In genomic region chr11:59810480-59811158, GRCm38 (mm10) we compare ENCODE assay signal across 8 mouse cellular contexts. TPM values are rescaled to one million over a fixed set of nuclear protein-coding genes. Genes with fewer than 3 reads are reported as not detected.
DNase-seq lines count a peak whose midpoint lies in the region; ATAC-seq and TF ChIP-seq lines count a peak whose summit lies in the region.

No protein-coding gene starts in this region.

- ATAC-seq in forebrain, embryonic 14.5 days = no peak
- no peak for ATAC-seq in liver, embryonic 16.5 days (ENCODE audit: low read depth)

- H3ac ChIP-seq in C2C12 (ENCODE audit: control insufficient read depth, insufficient read length, low read depth) = no peak overlapping the region

- peak overlapping the region; percentile 100 for H3K27ac ChIP-seq in heart, embryonic 10.5 days
- no peak overlapping the region; the same call in 1 of the 2 replicates for H3K27ac ChIP-seq in forebrain, embryonic 14.5 days (ENCODE audit: low read depth, low read length)
- H3K27ac ChIP-seq in liver, embryonic 16.5 days (ENCODE audit: low read length) = peak overlapping the region; percentile 88

- intact Hi-C loops in heart, postnatal 25 days (cut with DNase I) = no loop called here

- H3K79me2 ChIP-seq in C2C12 (ENCODE audit: control insufficient read depth, insufficient read depth) = peaks cover 26% of the 10 kb centered on the region

- TF ChIP-seq CTCF in C2C12 (IDR thresholded peaks at IDR 0.05; ENCODE audit: control insufficient read depth, insufficient read depth, insufficient read length) = no peak

- peak overlapping the region; percentile 93 for H3K4me2 ChIP-seq in forebrain, embryonic 14.5 days (ENCODE audit: low read length)
- H3K4me2 ChIP-seq in liver, embryonic 16.5 days (ENCODE audit: low read depth, low read length) = peak overlapping the region; percentile 93

- peaks cover 2% of the 10 kb centered on the region for H3K79me3 ChIP-seq in C2C12 (ENCODE audit: low read depth)

- H3K27me3 ChIP-seq in heart, embryonic 10.5 days (ENCODE audit: insufficient read depth, poor library complexity, severe bottlenecking) = no peaks in the 10 kb centered on the region
- no peaks in the 10 kb centered on the region for H3K27me3 ChIP-seq in C2C12 (ENCODE audit: control insufficient read depth, insufficient read depth, insufficient read length)
- no peaks in the 10 kb centered on the region for H3K27me3 ChIP-seq in forebrain, embryonic 14.5 days (replicated peaks; ENCODE audit: control insufficient read depth, insufficient read depth, low read length)
- H3K27me3 ChIP-seq in liver, embryonic 16.5 days (ENCODE audit: control insufficient read depth, insufficient read depth, low read depth, low read length) = no peaks in the 10 kb centered on the region

- 61% methylated on average over 14 of the region's 14 CpGs for WGBS in heart, embryonic 10.5 days
- 65% methylated on average over 14 of the region's 14 CpGs for WGBS in forebrain, embryonic 14.5 days
- whole genome bisulfite sequencing in liver, embryonic 16.5 days (ENCODE audit: insufficient replicate concordance) = 38% methylated on average over 14 of the region's 14 CpGs

- H3K9ac ChIP-seq in forebrain, embryonic 14.5 days (ENCODE audit: low read length) = peak overlapping the region; percentile 96
- peak overlapping the region; percentile 88 for H3K9ac ChIP-seq in liver, embryonic 16.5 days (ENCODE audit: low read depth, low read length)

- H3K4me1 ChIP-seq in heart, embryonic 10.5 days = peaks cover 18% of the 10 kb centered on the region
- peaks cover 8% of the 10 kb centered on the region for H3K4me1 ChIP-seq in forebrain, embryonic 14.5 days (ENCODE audit: control insufficient read depth, insufficient read depth, low read length)
- peaks cover 10% of the 10 kb centered on the region for H3K4me1 ChIP-seq in liver, embryonic 16.5 days (ENCODE audit: control insufficient read depth, low read depth, low read length)

- no peak for DNase-seq in heart, embryonic 10.5 days (ENCODE audit: low spot score)
- DNase-seq in heart, postnatal 25 days (ENCODE audit: low spot score) = no peak
- DNase-seq in forebrain, embryonic 14.5 days (ENCODE audit: low spot score) = no peak
- DNase-seq in retina, embryonic 14.5 days (ENCODE audit: low spot score) = no peak
- DNase-seq in adrenal gland, postnatal 36 days = no peak
- no peak for DNase-seq in spleen, postnatal 14 days (ENCODE audit: low spot score in 2 of 2)

- peaks cover 27% of the 10 kb centered on the region for H3K36me3 ChIP-seq in heart, embryonic 10.5 days
- peaks cover 10% of the 10 kb centered on the region for H3K36me3 ChIP-seq in C2C12 (ENCODE audit: control insufficient read depth, insufficient read depth)
- H3K36me3 ChIP-seq in forebrain, embryonic 14.5 days (ENCODE audit: control insufficient read depth, insufficient read depth, low read length) = peaks cover 19% of the 10 kb centered on the region
- H3K36me3 ChIP-seq in liver, embryonic 16.5 days (ENCODE audit: control insufficient read depth, insufficient read depth) = peaks cover 3% of the 10 kb centered on the region; the same call in 1 of the 2 replicates

- no peaks in the 10 kb centered on the region for H3K9me3 ChIP-seq in heart, embryonic 10.5 days
- H3K9me3 ChIP-seq in forebrain, embryonic 14.5 days (replicated peaks; ENCODE audit: control insufficient read depth, low read length) = no peaks in the 10 kb centered on the region
- no peaks in the 10 kb centered on the region for H3K9me3 ChIP-seq in liver, embryonic 16.5 days (replicated peaks; ENCODE audit: control insufficient read depth, low read length)

- H3K4me3 ChIP-seq in heart, embryonic 10.5 days = peak overlapping the region; percentile 92
- peak overlapping the region; percentile 79 for H3K4me3 ChIP-seq in C2C12 (ENCODE audit: insufficient read depth, poor library complexity, severe bottlenecking)
- H3K4me3 ChIP-seq in forebrain, embryonic 14.5 days (ENCODE audit: low read depth, low read length) = peak overlapping the region; percentile 77
- peak overlapping the region; percentile 72 for H3K4me3 ChIP-seq in liver, embryonic 16.5 days (ENCODE audit: low read depth, low read length)

TF ChIP-seq in C2C12, 6 proteins besides CTCF, POLR2A, EP300 and RAD21:
- TF ChIP-seq MAX (IDR thresholded peaks at IDR 0.05) (peak; percentile 19), FOSL1 (IDR thresholded peaks at IDR 0.05; ENCODE audit: insufficient read depth, low read length, poor library complexity, severe bottlenecking) (no peak), MYOG (IDR thresholded peaks at IDR 0.05; ENCODE audit: control insufficient read depth, extremely low read depth, insufficient read length) (no peak)

RNA-seq across cellular contexts. Expression of gene Flcn, which starts 0.8 kb away (rescaled TPM):
- polyA plus RNA-seq in heart, embryonic 10.5 days (2016; fragmentation: Nextera tagmentation; extraction: Ambion mirVana) = 24.7 and 25.0 TPM in 2 replicates
- total RNA-seq in heart, postnatal 25 days (2021) = 10 to 100 TPM; 43.0 to 44.1 TPM
- 20.7 TPM for polyA plus RNA-seq in C2C12 (2012; fragmentation: generic; extraction: Trizol)
- polyA plus RNA-seq in forebrain, embryonic 14.5 days (2014; fragmentation: Nextera tagmentation; extraction: Ambion mirVana) = 29.4 and 36.6 TPM in 2 replicates
- polyA plus RNA-seq in liver, embryonic 16.5 days (2015; fragmentation: Nextera tagmentation; extraction: Ambion mirVana) = 15.3 and 19.3 TPM in 2 replicates
- total RNA-seq in adrenal gland, postnatal 36 days (2021) = 100 to 1,000 TPM in 1 of 2 experiments, 10 to 100 TPM in 1; 46.9 to 101 TPM

RNA-seq across cellular contexts. Expression of gene Pld6, which starts 23.2 kb away (rescaled TPM):
- 5.3 and 6.5 TPM in 2 replicates for polyA plus RNA-seq in heart, embryonic 10.5 days (2016; fragmentation: Nextera tagmentation; extraction: Ambion mirVana)
- under 1 TPM; 0.18 to 0.42 TPM for total RNA-seq in heart, postnatal 25 days (2021)
- 0.02 TPM for polyA plus RNA-seq in C2C12 (2012; fragmentation: generic; extraction: Trizol)
- 1.3 and 1.5 TPM in 2 replicates for polyA plus RNA-seq in forebrain, embryonic 14.5 days (2014; fragmentation: Nextera tagmentation; extraction: Ambion mirVana)
- 2.1 and 2.5 TPM in 2 replicates for polyA plus RNA-seq in liver, embryonic 16.5 days (2015; fragmentation: Nextera tagmentation; extraction: Ambion mirVana)
- total RNA-seq in adrenal gland, postnatal 36 days (2021) = 1 to 10 TPM; 1.7 to 2.9 TPM

RNA-seq across cellular contexts. Expression of gene Nt5m, which starts 28.6 kb away (rescaled TPM):
- polyA plus RNA-seq in heart, embryonic 10.5 days (2016; fragmentation: Nextera tagmentation; extraction: Ambion mirVana) = 39.4 and 39.9 TPM in 2 replicates
- total RNA-seq in heart, postnatal 25 days (2021) = 10 to 100 TPM; 26.0 to 30.8 TPM
- polyA plus RNA-seq in C2C12 (2012; fragmentation: generic; extraction: Trizol) = 19.4 TPM
- 52.6 and 54.8 TPM in 2 replicates for polyA plus RNA-seq in forebrain, embryonic 14.5 days (2014; fragmentation: Nextera tagmentation; extraction: Ambion mirVana)
- 12.8 and 15.2 TPM in 2 replicates for polyA plus RNA-seq in liver, embryonic 16.5 days (2015; fragmentation: Nextera tagmentation; extraction: Ambion mirVana)
- total RNA-seq in adrenal gland, postnatal 36 days (2021) = 10 to 100 TPM; 24.4 to 29.7 TPM

RNA-seq across cellular contexts. Expression of gene Cops3, which starts 29.0 kb away (rescaled TPM):
- 192 and 210 TPM in 2 replicates for polyA plus RNA-seq in heart, embryonic 10.5 days (2016; fragmentation: Nextera tagmentation; extraction: Ambion mirVana)
- 10 to 100 TPM; 70.2 to 75.0 TPM for total RNA-seq in heart, postnatal 25 days (2021)
- polyA plus RNA-seq in C2C12 (2012; fragmentation: generic; extraction: Trizol) = 69.0 TPM
- 232 and 257 TPM in 2 replicates for polyA plus RNA-seq in forebrain, embryonic 14.5 days (2014; fragmentation: Nextera tagmentation; extraction: Ambion mirVana)
- 81.3 and 84.8 TPM in 2 replicates for polyA plus RNA-seq in liver, embryonic 16.5 days (2015; fragmentation: Nextera tagmentation; extraction: Ambion mirVana)
- total RNA-seq in adrenal gland, postnatal 36 days (2021) = 100 to 1,000 TPM in 1 of 2 experiments, 10 to 100 TPM in 1; 85.2 to 108 TPM
